Mouse (Mus musculus): ENCODE measurements around the gene Atp6v0c.
A peak's percentile ranks its signal among the peaks of the same experiment; 100 is the strongest.

The Atp6v0c gene

GRCm38 (mm10) chr17:24169317-24170065 lies at the start of gene Atp6v0c:
Gene Atp6v0c (minus strand): TSS chr17:24169702.
- DNase-seq: peak; percentile 96

- DNase-seq: no peak
Measured at GRCm38 (mm10) chr17:24216836-24217235, 47.3 kb upstream of the Atp6v0c start.

GRCm38 (mm10) chr17:24213186-24213585 lies 43.7 kb upstream of the Atp6v0c start:
- DNase-seq: no peak

- DNase-seq: no peak
Measured at GRCm38 (mm10) chr17:24212441-24213018, 43.0 kb upstream of the Atp6v0c start.

GRCm38 (mm10) chr17:24211631-24212440 lies 42.3 kb upstream of the Atp6v0c start:
- DNase-seq: peak; percentile 92

GRCm38 (mm10) chr17:24210591-24210990 lies 41.1 kb upstream of the Atp6v0c start:
- no peak for DNase-seq

GRCm38 (mm10) chr17:24209916-24210240 lies 40.4 kb upstream of the Atp6v0c start:
- DNase-seq: no peak

GRCm38 (mm10) chr17:24209043-24209915 lies 39.8 kb upstream of the Atp6v0c start, which contains the start of gene Ntn3:
Gene Ntn3 (minus strand): TSS chr17:24209531.
- DNase-seq: peak; percentile 65

- no peak for DNase-seq
Measured at GRCm38 (mm10) chr17:24208641-24209042, 39.1 kb upstream of the Atp6v0c start.

- DNase-seq: no peak
Measured at GRCm38 (mm10) chr17:24207768-24208640, 38.5 kb upstream of the Atp6v0c start.

GRCm38 (mm10) chr17:24206451-24207351 lies 37.2 kb upstream of the Atp6v0c start:
- peak; percentile 86 for DNase-seq

- DNase-seq: peak; percentile 58
Measured at GRCm38 (mm10) chr17:24205908-24206361, 36.4 kb upstream of the Atp6v0c start.

- DNase-seq: peak; percentile 96
Measured at GRCm38 (mm10) chr17:24205284-24205888, 35.9 kb upstream of the Atp6v0c start, which contains the start of gene Tbc1d24. Gene Tbc1d24 (minus strand): TSS chr17:24205562.

GRCm38 (mm10) chr17:24204846-24205245 lies 35.3 kb upstream of the Atp6v0c start:
- DNase-seq: no peak

- DNase-seq: no peak
Measured at GRCm38 (mm10) chr17:24203611-24204534, 34.4 kb upstream of the Atp6v0c start.

GRCm38 (mm10) chr17:24203068-24203467 lies 33.6 kb upstream of the Atp6v0c start:
- DNase-seq: no peak

GRCm38 (mm10) chr17:24201092-24201491 lies 31.6 kb upstream of the Atp6v0c start:
- no peak for DNase-seq

- DNase-seq: no peak
Measured at GRCm38 (mm10) chr17:24199741-24200140, 30.2 kb upstream of the Atp6v0c start.

- DNase-seq: peak; percentile 86
Measured at GRCm38 (mm10) chr17:24199252-24199651, 29.8 kb upstream of the Atp6v0c start.

Data from right cerebral cortex, adult 18-20 months (tissue).